Comparison of ENCODE assay signal across 8 mouse cellular contexts in genomic region chr15:77905275-77905970, GRCm38 (mm10). TPM values are rescaled to one million over a fixed set of nuclear protein-coding genes. Genes with fewer than 3 reads are reported as not detected.
DNase-seq lines count a peak whose midpoint lies in the region; ATAC-seq and TF ChIP-seq lines count a peak whose summit lies in the region.

No protein-coding gene starts in this region.

- ATAC-seq in intestine, postnatal 0 days: no peak
- ATAC-seq in lung, embryonic 14.5 days (ENCODE audit: insufficient read depth): peak; percentile 95
- peak; percentile 22; the same call in 1 of the 2 replicates for ATAC-seq in neutrophil, adult 5-6 weeks (ENCODE audit: extremely low read depth, insufficient number of reproducible peaks, low FRiP score, poor library complexity, severe bottlenecking)

- no peaks in the 10 kb centered on the region for H3K9me3 ChIP-seq in intestine, postnatal 0 days (ENCODE audit: control insufficient read depth)
- H3K9me3 ChIP-seq in lung, embryonic 14.5 days (ENCODE audit: low read depth, low read length): no peaks in the 10 kb centered on the region

- H3K4me2 ChIP-seq in intestine, postnatal 0 days (replicated peaks; ENCODE audit: low read depth): peak overlapping the region; percentile 68
- peak overlapping the region; percentile 64 for H3K4me2 ChIP-seq in lung, embryonic 14.5 days

- H3K27ac ChIP-seq in intestine, postnatal 0 days (ENCODE audit: low read depth, low read length): no peak overlapping the region
- H3K27ac ChIP-seq in lung, embryonic 14.5 days (ENCODE audit: low read depth): peak overlapping the region; percentile 76

- H3K36me3 ChIP-seq in intestine, postnatal 0 days (ENCODE audit: control insufficient read depth, insufficient read depth): no peaks in the 10 kb centered on the region
- H3K36me3 ChIP-seq in lung, embryonic 14.5 days (ENCODE audit: insufficient read depth): no peaks in the 10 kb centered on the region

- no peaks in the 10 kb centered on the region; the same call in 1 of the 2 replicates for H3K4me1 ChIP-seq in intestine, postnatal 0 days (replicated peaks; ENCODE audit: control insufficient read depth, insufficient read depth, low read length)
- peaks cover 31% of the 10 kb centered on the region for H3K4me1 ChIP-seq in lung, embryonic 14.5 days (ENCODE audit: insufficient read depth)

- no peak for TF ChIP-seq CTCF in intestine, postnatal 0 days (IDR thresholded peaks at IDR 0.05; ENCODE audit: low read depth)
- TF ChIP-seq CTCF in lung, embryonic 14.5 days (IDR thresholded peaks at IDR 0.05; ENCODE audit: low read depth): no peak

- H3K4me3 ChIP-seq in intestine, postnatal 0 days (ENCODE audit: low read depth, low read length): peak overlapping the region; percentile 23
- H3K4me3 ChIP-seq in lung, embryonic 14.5 days (ENCODE audit: low read depth, low read length): peak overlapping the region; percentile 30

- no peaks in the 10 kb centered on the region for H3K27me3 ChIP-seq in intestine, postnatal 0 days (replicated peaks; ENCODE audit: control insufficient read depth, insufficient read depth, low read length)
- H3K27me3 ChIP-seq in lung, embryonic 14.5 days (ENCODE audit: insufficient read depth, low read length): no peaks in the 10 kb centered on the region

- WGBS in intestine, postnatal 0 days: 14% methylated on average over 26 of the region's 26 CpGs
- 6% methylated on average over 26 of the region's 26 CpGs for WGBS in lung, embryonic 14.5 days

- DNase-seq in cerebellum, postnatal 14 days: peak; percentile 42 to 43
- no peak for DNase-seq in cerebellum, adult 11-12 months
- peak; percentile 93 for DNase-seq in embryo, embryonic 10 days (ENCODE audit: low spot score)
- DNase-seq in heart, adult 18-20 months: peak; percentile 81 to 86
- peak; percentile 95 for DNase-seq in lung, embryonic 14.5 days
- peak; percentile 66 for DNase-seq in urinary bladder, postnatal 25 days (ENCODE audit: low spot score)

- H3K9ac ChIP-seq in intestine, postnatal 0 days (ENCODE audit: low read depth, low read length): no peak overlapping the region
- peak overlapping the region; percentile 42 for H3K9ac ChIP-seq in lung, embryonic 14.5 days

RNA-seq across cellular contexts. Expression of gene Txn2, which starts 23.4 kb away (rescaled TPM):
- total RNA-seq in heart, adult 18-20 months (2021): 100 to 1,000 TPM; 291 to 304 TPM
- polyA plus RNA-seq in intestine, postnatal 0 days (2015; fragmentation: Nextera tagmentation; extraction: Ambion mirVana): 165 and 173 TPM in 2 replicates
- polyA plus RNA-seq in lung, embryonic 14.5 days (2014; fragmentation: Nextera tagmentation; extraction: Ambion mirVana): 209 and 227 TPM in 2 replicates
- 22.2 and 25.7 TPM in 2 replicates for total RNA-seq in neutrophil, adult 5-6 weeks (2017)

RNA-seq across cellular contexts. Expression of gene Foxred2, which starts 51.1 kb away (rescaled TPM):
- total RNA-seq in heart, adult 18-20 months (2021): 1 to 10 TPM in 1 of 2 experiments, under 1 TPM in 1; 0.67 to 1.3 TPM
- polyA plus RNA-seq in intestine, postnatal 0 days (2015; fragmentation: Nextera tagmentation; extraction: Ambion mirVana): 0.33 and 0.46 TPM in 2 replicates
- polyA plus RNA-seq in lung, embryonic 14.5 days (2014; fragmentation: Nextera tagmentation; extraction: Ambion mirVana): 5.4 and 5.7 TPM in 2 replicates
- 6.9 and 8.1 TPM in 2 replicates for total RNA-seq in neutrophil, adult 5-6 weeks (2017)

Comparison
In these comparisons a context has a peak if more than half of its experiments do, and no peak if none do; other contexts are left out.
1. RNA of gene Txn2, which starts 23.4 kb away (total RNA-seq): 291 to 304 TPM in heart, adult 18-20 months; 22.2 to 25.7 TPM in neutrophil, adult 5-6 weeks; every median in the first group is over 10 times any median in the second.